Mouse (Mus musculus) G1E (cell line): ENCODE measurements at regions not wholly inside any gene's neighbourhood (a gene's known extent, or its start where the extent isn't known, plus 50 kb on each side); places are given as distances from the start of the nearest gene placed in this dataset.

Source experiments
- ATAC-seq: 2 replicates; pipeline ENCODE4 v1.8.0; 2016; ENCODE audit warnings: mild to moderate bottlenecking; ENCODE audit not compliant: insufficient number of reproducible peaks, poor library complexity, low FRiP score, severe bottlenecking; ENCODE audit errors: extremely low read depth
- DNase-seq: peaks from one replicate; pipeline ENCODE4 v3.0.0; 2012; ENCODE audit warnings: low spot score
- H3K27me3 ChIP-seq: 2 replicates; pipeline ENCODE4 v1.6.1; 2012; ENCODE audit warnings: mild to moderate bottlenecking, low read length, inconsistent platforms; ENCODE audit not compliant: insufficient read depth
- H3K36me3 ChIP-seq: replicated peaks from 2 replicates; pipeline ENCODE3; 2012; ENCODE audit warnings: mild to moderate bottlenecking, inconsistent platforms
- H3K4me1 ChIP-seq: 2 replicates; pipeline ENCODE4 v1.6.1; 2012; ENCODE audit warnings: low read depth, low read length, inconsistent platforms, mixed read lengths; ENCODE audit not compliant: insufficient read depth
- H3K4me3 ChIP-seq: 2 replicates; pipeline ENCODE4 v1.5.1; 2012; ENCODE audit warnings: low read depth, mild to moderate bottlenecking, inconsistent platforms, low read length, moderate library complexity, mixed read lengths
- H3K9me3 ChIP-seq: replicated peaks from 2 replicates; pipeline ENCODE4 v1.6.1; 2012; ENCODE audit warnings: inconsistent platforms
- CTCF ChIP-seq: IDR thresholded peaks from 2 replicates; pipeline ENCODE4 v1.5.1; 2012; ENCODE audit warnings: low read depth, low read length, inconsistent platforms, mixed read lengths
- GATA1 ChIP-seq: IDR thresholded peaks from 2 replicates; pipeline ENCODE4 v1.6.1; 2012; ENCODE audit warnings: borderline replicate concordance, low read length, inconsistent platforms, mixed read lengths
- GATA2 ChIP-seq: IDR thresholded peaks from 2 replicates; pipeline ENCODE4 v1.6.1; 2012; ENCODE audit warnings: low read depth, low read length, inconsistent platforms, borderline replicate concordance
- POLR2AphosphoS5 ChIP-seq: IDR thresholded peaks from 2 replicates; pipeline ENCODE4 v1.6.1; 2012; ENCODE audit warnings: low read depth, low read length, inconsistent platforms; ENCODE audit not compliant: insufficient replicate concordance
- TAL1 ChIP-seq: conservative IDR thresholded peaks from 2 replicates; pipeline ENCODE4 v1.6.1; 2012; ENCODE audit warnings: low read depth, low read length, inconsistent platforms, mixed read lengths

DNA sequence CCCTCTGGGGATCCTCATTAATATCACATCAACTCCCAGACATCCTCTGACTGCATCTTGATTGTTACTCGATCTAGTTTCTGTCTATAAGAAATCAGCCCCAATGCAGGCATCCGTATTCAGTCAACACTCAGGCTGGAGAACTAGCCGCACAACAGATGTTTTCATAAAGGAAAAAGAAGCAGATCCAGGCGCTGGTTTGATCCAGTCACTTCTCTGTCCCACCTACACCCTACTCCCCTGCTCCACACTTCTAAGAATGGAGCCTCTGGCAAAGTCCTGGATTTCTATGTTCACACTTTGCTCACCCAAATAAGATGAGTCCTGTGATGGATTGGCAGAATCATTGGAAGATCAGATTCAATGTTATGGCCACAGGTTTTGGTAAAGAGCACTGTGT is 302.4 kb downstream of the Slc4a3 start:
- Histone ChIP-seq H3K27me3 (no peaks in the 10 kb centered on the region), H3K36me3 (no peaks in the 10 kb centered on the region), H3K4me3 (no peak overlapping the region), H3K4me1 (no peaks in the 10 kb centered on the region), H3K9me3 (peaks cover 65% of the 10 kb centered on the region)
- no peak for ATAC-seq
- DNase-seq = no peak
- TF ChIP-seq GATA1 = no peak
- TF ChIP-seq GATA2 = no peak
- no peak for TF ChIP-seq POLR2AphosphoS5
- TF ChIP-seq TAL1 = no peak
- TF ChIP-seq CTCF = no peak

- DNase-seq (no peak), ATAC-seq (no peak)
- Histone ChIP-seq H3K27me3 (no peaks in the 10 kb centered on the region), H3K4me1 (no peaks in the 10 kb centered on the region), H3K36me3 (no peaks in the 10 kb centered on the region), H3K9me3 (peaks cover 53% of the 10 kb centered on the region), H3K4me3 (no peak overlapping the region)
- TF ChIP-seq CTCF (no peak), TAL1 (no peak), GATA2 (no peak), GATA1 (no peak), POLR2AphosphoS5 (no peak)
Measured at GRCm38 (mm10) chr1:75850131-75850530, 304.1 kb downstream of the Slc4a3 start.

DNA sequence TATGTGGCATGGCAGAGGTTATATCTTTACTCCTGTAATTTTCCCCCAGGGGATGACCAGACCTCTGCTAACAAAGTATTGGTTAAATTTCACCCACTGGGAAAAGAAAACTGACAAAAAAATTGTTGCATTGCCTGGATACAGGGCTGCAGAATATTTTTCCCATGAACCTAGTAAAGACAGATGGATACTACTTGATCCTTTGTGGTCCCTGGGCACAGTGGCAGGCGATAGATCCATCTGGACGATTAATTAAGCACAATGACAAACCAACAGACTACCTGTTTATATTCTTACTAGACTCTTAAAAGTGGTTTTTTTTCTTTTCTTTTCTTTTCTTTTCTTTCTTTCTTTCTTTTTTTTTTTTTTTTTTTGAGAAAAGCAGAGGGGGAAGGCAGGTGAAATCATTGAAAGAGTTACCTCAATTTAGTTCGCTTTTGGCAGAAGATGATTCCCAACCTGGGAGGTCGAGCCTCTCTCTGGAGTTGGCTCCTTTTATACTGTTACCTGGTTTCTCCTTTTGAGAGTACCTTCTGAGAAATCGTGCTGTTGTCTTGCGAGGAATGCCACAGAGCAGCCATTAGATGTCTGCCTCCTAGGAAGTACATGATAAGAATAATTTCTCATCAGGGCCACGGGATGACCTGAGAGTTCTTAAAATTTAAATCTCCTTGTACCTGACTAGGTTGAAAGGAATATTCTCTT is 312.6 kb downstream of the Slc4a3 start:
- DNase-seq (no peak), ATAC-seq (no peak)
- peaks cover 19% of the 10 kb centered on the region for H3K9me3 ChIP-seq
- H3K36me3 ChIP-seq = no peaks in the 10 kb centered on the region
- H3K27me3 ChIP-seq = no peaks in the 10 kb centered on the region
- no peak for TF ChIP-seq TAL1
- H3K4me3 ChIP-seq = no peak overlapping the region
- H3K4me1 ChIP-seq = no peaks in the 10 kb centered on the region

GRCm38 (mm10) chr1:75862757-75863156 is 316.7 kb downstream of the Slc4a3 start:
- no peak for TF ChIP-seq GATA2
- no peak for TF ChIP-seq TAL1
- no peak for TF ChIP-seq CTCF
- no peak for TF ChIP-seq GATA1
- TF ChIP-seq POLR2AphosphoS5 = no peak
- no peaks in the 10 kb centered on the region for H3K27me3 ChIP-seq
- no peak for ATAC-seq
- peaks cover 27% of the 10 kb centered on the region for H3K9me3 ChIP-seq
- H3K36me3 ChIP-seq = no peaks in the 10 kb centered on the region
- no peak overlapping the region for H3K4me3 ChIP-seq
- H3K4me1 ChIP-seq = no peaks in the 10 kb centered on the region
- no peak for DNase-seq

- Histone ChIP-seq H3K4me3 (no peak overlapping the region), H3K36me3 (no peaks in the 10 kb centered on the region), H3K4me1 (no peaks in the 10 kb centered on the region), H3K9me3 (peaks cover 35% of the 10 kb centered on the region), H3K27me3 (no peaks in the 10 kb centered on the region)
- no peak for ATAC-seq
- TF ChIP-seq GATA1 (no peak), CTCF (no peak), POLR2AphosphoS5 (no peak), TAL1 (no peak), GATA2 (no peak)
- DNase-seq = no peak
Measured at GRCm38 (mm10) chr1:75866556-75866955, 320.5 kb downstream of the Slc4a3 start.

DNA sequence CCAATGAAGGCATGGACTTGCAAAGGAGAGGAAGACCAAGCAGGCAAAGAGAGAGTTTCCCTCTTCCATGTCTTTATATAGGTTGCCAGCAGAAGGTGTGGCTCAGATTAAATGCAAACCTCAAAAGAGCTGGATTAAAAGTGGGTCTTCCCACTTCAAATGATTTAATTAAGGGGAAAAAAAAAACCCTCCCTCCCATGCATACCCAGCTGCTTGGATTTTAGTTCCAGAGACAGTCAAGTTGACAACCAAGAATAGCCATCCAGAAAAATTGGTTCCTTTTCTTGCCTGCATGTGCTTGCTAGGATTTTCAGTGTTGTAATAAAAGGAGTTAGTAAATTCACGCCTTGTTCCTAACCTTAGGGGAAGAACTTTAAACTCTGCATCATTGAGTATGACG is 323.3 kb downstream of the Slc4a3 start:
- Histone ChIP-seq H3K36me3 (no peaks in the 10 kb centered on the region), H3K9me3 (peaks cover 37% of the 10 kb centered on the region), H3K27me3 (no peaks in the 10 kb centered on the region), H3K4me1 (no peaks in the 10 kb centered on the region), H3K4me3 (no peak overlapping the region)
- DNase-seq (no peak), ATAC-seq (no peak)
- no peak for TF ChIP-seq GATA1
- no peak for TF ChIP-seq POLR2AphosphoS5
- no peak for TF ChIP-seq TAL1
- TF ChIP-seq CTCF = no peak
- TF ChIP-seq GATA2 = no peak

DNA sequence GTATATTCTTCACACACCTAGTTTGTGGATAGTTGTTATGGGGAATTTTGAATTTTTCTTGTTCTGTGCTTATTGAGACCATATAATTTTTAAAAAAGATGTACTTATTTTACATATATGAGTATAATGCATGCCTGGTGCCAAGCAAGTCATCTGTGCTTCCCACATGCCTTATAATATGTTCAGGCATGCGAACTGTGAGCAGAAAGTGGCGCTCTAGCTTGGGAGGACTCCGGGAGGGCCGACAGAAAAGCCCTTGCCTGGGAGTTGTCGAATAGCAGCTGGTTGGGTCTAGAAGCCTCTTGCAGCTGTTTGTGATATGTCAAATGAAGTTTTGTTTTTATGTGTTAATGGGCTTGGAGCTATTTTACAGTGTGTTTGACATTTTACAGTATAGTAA is 323.8 kb downstream of the Slc4a3 start:
- ATAC-seq (no peak), DNase-seq (no peak)
- H3K9me3 ChIP-seq = peaks cover 38% of the 10 kb centered on the region
- H3K4me1 ChIP-seq = no peaks in the 10 kb centered on the region
- H3K36me3 ChIP-seq = no peaks in the 10 kb centered on the region
- TF ChIP-seq GATA1 (no peak), CTCF (no peak), POLR2AphosphoS5 (no peak), GATA2 (no peak), TAL1 (no peak)
- no peak overlapping the region for H3K4me3 ChIP-seq
- no peaks in the 10 kb centered on the region for H3K27me3 ChIP-seq
